In genomic region chr6:140995340-140996135, GRCm38 (mm10) we compare ENCODE assay signal across 9 mouse cellular contexts.
A peak's percentile ranks its signal among the peaks of the same experiment; 100 is the strongest.
DNase-seq lines count a peak whose midpoint lies in the region; ATAC-seq and TF ChIP-seq lines count a peak whose summit lies in the region.
"Had no signal": no experiment of that assay in that cellular context is flagged by ENCODE, and none has a peak within 500 bp of the region (broad histone marks: within the 10 kb centered on the region; RNA-seq: fewer than 3 reads in every experiment).

No protein-coding gene starts in this region.

- H3K4me2 ChIP-seq in heart, embryonic 11.5 days = no peak overlapping the region
- no peak overlapping the region for H3K4me2 ChIP-seq in forebrain, embryonic 14.5 days (ENCODE audit: low read length)
- H3K4me2 ChIP-seq: neural tube, embryonic 12.5 days had no signal

- H3K4me1 ChIP-seq in heart, embryonic 11.5 days (ENCODE audit: control insufficient read depth, insufficient read depth, low read length) = 0 out of 2 replicates have a peak, but pooled peaks cover under 1% of the 10 kb centered on the region
- H3K4me1 ChIP-seq in forebrain, embryonic 14.5 days (ENCODE audit: control insufficient read depth, insufficient read depth, low read length) = peaks cover 3% of the 10 kb centered on the region; the same call in 1 of the 2 replicates
- H3K4me1 ChIP-seq: neural tube, embryonic 12.5 days had no signal

- no peak overlapping the region for H3K4me3 ChIP-seq in heart, embryonic 11.5 days (ENCODE audit: low read depth, low read length)
- H3K4me3 ChIP-seq in forebrain, embryonic 14.5 days (ENCODE audit: low read depth, low read length) = no peak overlapping the region
- H3K4me3 ChIP-seq: neural tube, embryonic 12.5 days had no signal

- WGBS in heart, embryonic 11.5 days (ENCODE audit: insufficient replicate concordance) = 70% methylated on average over 14 of the region's 14 CpGs
- WGBS in forebrain, embryonic 14.5 days = 57% methylated on average over 14 of the region's 14 CpGs

- no peaks in the 10 kb centered on the region for H3K36me3 ChIP-seq in heart, embryonic 11.5 days (ENCODE audit: control insufficient read depth, insufficient read depth, low read length)
- no peaks in the 10 kb centered on the region for H3K36me3 ChIP-seq in forebrain, embryonic 14.5 days (ENCODE audit: control insufficient read depth, insufficient read depth, low read length)
- H3K36me3 ChIP-seq: neural tube, embryonic 12.5 days had no signal

- H3K27me3 ChIP-seq in heart, embryonic 11.5 days (ENCODE audit: control insufficient read depth, insufficient read depth, low read length) = no peaks in the 10 kb centered on the region
- no peaks in the 10 kb centered on the region for H3K27me3 ChIP-seq in Patski
- no peaks in the 10 kb centered on the region for H3K27me3 ChIP-seq in forebrain, embryonic 14.5 days (replicated peaks; ENCODE audit: control insufficient read depth, insufficient read depth, low read length)
- H3K27me3 ChIP-seq: neural tube, embryonic 12.5 days had no signal

- no peak overlapping the region for H3K9ac ChIP-seq in heart, embryonic 11.5 days (ENCODE audit: low read depth, low read length)
- no peak overlapping the region for H3K9ac ChIP-seq in forebrain, embryonic 14.5 days (ENCODE audit: low read length)
- H3K9ac ChIP-seq: neural tube, embryonic 12.5 days had no signal

- CTCF ChIA-PET in Patski (lab: Charles Lee) = no interaction called here

- H3K9me3 ChIP-seq in heart, embryonic 11.5 days (replicated peaks; ENCODE audit: control insufficient read depth, low read length) = peaks cover 4% of the 10 kb centered on the region; the same call in 1 of the 2 replicates
- no peaks in the 10 kb centered on the region for H3K9me3 ChIP-seq in forebrain, embryonic 14.5 days (replicated peaks; ENCODE audit: control insufficient read depth, low read length)
- H3K9me3 ChIP-seq: neural tube, embryonic 12.5 days had no signal

- no peak for ATAC-seq in heart, embryonic 11.5 days (replicated peaks; ENCODE audit: insufficient number of reproducible peaks, low FRiP score, low TSS enrichment)
- no peak for ATAC-seq in Patski
- no peak for ATAC-seq in forebrain, embryonic 14.5 days

- POLR2A ChIA-PET in Patski (lab: Charles Lee) = interaction anchor here (0.5 to 0.7 kb wide), 2 partner anchors 75 to 848 kb away, joined by 3 to 5 read pairs; no protein-coding TSS in a partner anchor

- H3K27ac ChIP-seq in heart, embryonic 11.5 days (ENCODE audit: low read depth, low read length) = no peak overlapping the region
- no peak overlapping the region for H3K27ac ChIP-seq in forebrain, embryonic 14.5 days (ENCODE audit: low read depth, low read length)
- H3K27ac ChIP-seq: neural tube, embryonic 12.5 days had no signal

- peak; percentile 55 for TF ChIP-seq CTCF in Patski (IDR thresholded peaks at IDR 0.05)

- in situ Hi-C loops in Patski (cut with MboI; ENCODE audit: low pct_unique_long_range_greater_than_20kb) = no loop called here

- peak; percentile 13 to 53 for DNase-seq in heart, adult 18-20 months
- DNase-seq in Patski (ENCODE audit: low read depth, low spot score) = no peak
- peak; percentile 28 for DNase-seq in forebrain, embryonic 14.5 days (ENCODE audit: low spot score)
- peak; percentile 63 for DNase-seq in lung, postnatal 14 days
- no peak for DNase-seq in T-cell, adult 2 months (ENCODE audit: low spot score)
- DNase-seq in ovary, postnatal 10 days (ENCODE audit: low spot score) = no peak
- no peak for DNase-seq in urinary bladder, postnatal 25 days (ENCODE audit: low spot score)

Comparison
In these comparisons a context has a peak if more than half of its experiments do, and no peak if none do; other contexts are left out.
1. DNase-seq: peak in heart, adult 18-20 months (2 of 2), forebrain, embryonic 14.5 days (single experiment) and lung, postnatal 14 days (single experiment); none in Patski (single experiment), T-cell, adult 2 months (single experiment), ovary, postnatal 10 days (single experiment) and urinary bladder, postnatal 25 days (single experiment).